Mouse (Mus musculus): ENCODE results near the gene Stk36. TPM values are rescaled to one million over a fixed set of nuclear protein-coding genes. Genes with fewer than 3 reads are reported as not detected.
A peak's percentile ranks its signal among the peaks of the same experiment; 100 is the strongest.

Stk36 gene
- polyA plus RNA-seq, 1 experiment from 2014 or later, result 0.26 TPM

GRCm38 (mm10) chr1:74662253-74662865 lies 61.1 kb downstream of the Stk36 start:
- Histone ChIP-seq H3K9ac (ENCODE audit: low read depth, low read length) (peak overlapping the region; percentile 86), H3K9me3 (replicated peaks; ENCODE audit: control insufficient read depth, low read length) (no peaks in the 10 kb centered on the region), H3K36me3 (ENCODE audit: control insufficient read depth, insufficient read depth) (no peaks in the 10 kb centered on the region), H3K27me3 (ENCODE audit: control insufficient read depth, insufficient read depth, low read depth, low read length) (no peaks in the 10 kb centered on the region), H3K4me1 (ENCODE audit: control insufficient read depth, low read depth, low read length) (peaks cover 15% of the 10 kb centered on the region), H3K27ac (ENCODE audit: low read length) (peak overlapping the region; percentile 70), H3K4me2 (ENCODE audit: low read depth, low read length) (peak overlapping the region; percentile 75), H3K4me3 (ENCODE audit: low read depth, low read length) (peak overlapping the region; percentile 92)
- no peak for ATAC-seq (ENCODE audit: low read depth)
- WGBS (ENCODE audit: insufficient replicate concordance), result 1% methylated on average over 13 of the region's 13 CpGs

DNA sequence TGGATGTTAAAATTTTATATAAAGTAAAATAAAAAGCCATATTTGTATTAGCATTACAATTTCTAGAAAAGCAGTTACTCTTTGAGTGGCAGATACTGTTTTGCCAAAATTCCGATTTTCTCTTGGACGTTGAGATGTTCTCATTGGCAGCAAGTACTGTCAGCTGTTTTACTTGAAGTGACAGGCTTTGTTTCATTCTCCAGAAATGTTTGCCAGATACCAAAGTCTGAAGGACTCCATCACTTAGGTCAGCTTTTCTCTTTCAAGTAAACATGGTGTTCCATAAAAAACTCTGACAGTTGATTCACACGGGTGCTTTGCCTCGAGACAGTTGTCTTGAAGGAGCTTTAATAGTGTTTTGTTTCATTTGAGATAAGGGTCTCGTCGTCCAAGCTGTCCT lies 63.9 kb downstream of the Stk36 start:
- Histone ChIP-seq H3K4me2 (ENCODE audit: low read depth, low read length) (no peak overlapping the region), H3K4me3 (ENCODE audit: low read depth, low read length) (no peak overlapping the region), H3K27ac (ENCODE audit: low read length) (no peak overlapping the region), H3K9ac (ENCODE audit: low read depth, low read length) (no peak overlapping the region), H3K36me3 (ENCODE audit: control insufficient read depth, insufficient read depth) (no peaks in the 10 kb centered on the region), H3K9me3 (replicated peaks; ENCODE audit: control insufficient read depth, low read length) (no peaks in the 10 kb centered on the region), H3K27me3 (ENCODE audit: control insufficient read depth, insufficient read depth, low read depth, low read length) (no peaks in the 10 kb centered on the region), H3K4me1 (ENCODE audit: control insufficient read depth, low read depth, low read length) (peaks cover 15% of the 10 kb centered on the region)
- no peak for ATAC-seq (ENCODE audit: low read depth)
- WGBS (ENCODE audit: insufficient replicate concordance), result 51% methylated on average over 6 of the region's 6 CpGs

- no peak for ATAC-seq (ENCODE audit: low read depth)
- H3K4me3 ChIP-seq (ENCODE audit: low read depth, low read length), result no peak overlapping the region
- H3K4me1 ChIP-seq (ENCODE audit: control insufficient read depth, low read depth, low read length), result peaks cover 7% of the 10 kb centered on the region
- 60% methylated on average over 3 of the region's 3 CpGs for WGBS (ENCODE audit: insufficient replicate concordance)
- no peak overlapping the region for H3K27ac ChIP-seq (ENCODE audit: low read length)
- H3K36me3 ChIP-seq (ENCODE audit: control insufficient read depth, insufficient read depth), result no peaks in the 10 kb centered on the region
- H3K4me2 ChIP-seq (ENCODE audit: low read depth, low read length), result no peak overlapping the region
- no peak overlapping the region for H3K9ac ChIP-seq (ENCODE audit: low read depth, low read length)
- no peaks in the 10 kb centered on the region for H3K27me3 ChIP-seq (ENCODE audit: control insufficient read depth, insufficient read depth, low read depth, low read length)
- H3K9me3 ChIP-seq (replicated peaks; ENCODE audit: control insufficient read depth, low read length), result no peaks in the 10 kb centered on the region
These were observed 67.1 kb downstream of the Stk36 start for GRCm38 (mm10) chr1:74668371-74668770.

- no peak for ATAC-seq (ENCODE audit: low read depth)
- Histone ChIP-seq H3K9ac (ENCODE audit: low read depth, low read length) (no peak overlapping the region), H3K9me3 (replicated peaks; ENCODE audit: control insufficient read depth, low read length) (no peaks in the 10 kb centered on the region), H3K4me1 (ENCODE audit: control insufficient read depth, low read depth, low read length) (no peaks in the 10 kb centered on the region; the same call in 1 of the 2 replicates), H3K36me3 (ENCODE audit: control insufficient read depth, insufficient read depth) (no peaks in the 10 kb centered on the region), H3K27me3 (ENCODE audit: control insufficient read depth, insufficient read depth, low read depth, low read length) (no peaks in the 10 kb centered on the region), H3K27ac (ENCODE audit: low read length) (no peak overlapping the region), H3K4me3 (ENCODE audit: low read depth, low read length) (no peak overlapping the region), H3K4me2 (ENCODE audit: low read depth, low read length) (no peak overlapping the region)
- 56% methylated on average over 7 of the region's 7 CpGs for WGBS (ENCODE audit: insufficient replicate concordance)
These were observed 71.5 kb downstream of the Stk36 start for GRCm38 (mm10) chr1:74672731-74673130.

DNA sequence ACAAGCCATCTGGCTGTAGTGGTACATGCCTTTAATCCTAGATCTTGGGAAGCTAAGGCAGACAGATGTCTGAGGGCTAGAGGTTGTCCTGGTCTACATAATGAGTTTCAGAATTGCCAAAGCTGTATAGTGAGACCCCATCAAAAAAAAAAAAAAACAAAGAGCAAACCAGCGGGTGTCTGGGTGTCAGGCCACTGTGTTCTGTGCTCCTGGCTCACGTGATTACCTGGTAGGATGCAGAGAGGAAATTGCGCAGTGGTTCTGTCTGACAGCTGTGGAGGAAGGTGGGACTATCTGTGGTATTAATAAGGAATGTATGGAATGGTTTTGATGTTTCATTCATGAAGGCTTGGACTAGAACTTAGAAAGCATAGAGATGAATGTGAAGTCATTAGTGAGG lies 75.6 kb downstream of the Stk36 start:
- Histone ChIP-seq H3K36me3 (ENCODE audit: control insufficient read depth, insufficient read depth) (peaks cover 11% of the 10 kb centered on the region), H3K9me3 (replicated peaks; ENCODE audit: control insufficient read depth, low read length) (no peaks in the 10 kb centered on the region), H3K4me1 (ENCODE audit: control insufficient read depth, low read depth, low read length) (no peaks in the 10 kb centered on the region; the same call in 1 of the 2 replicates), H3K27me3 (ENCODE audit: control insufficient read depth, insufficient read depth, low read depth, low read length) (no peaks in the 10 kb centered on the region), H3K4me2 (ENCODE audit: low read depth, low read length) (no peak overlapping the region), H3K27ac (ENCODE audit: low read length) (no peak overlapping the region), H3K4me3 (ENCODE audit: low read depth, low read length) (no peak overlapping the region), H3K9ac (ENCODE audit: low read depth, low read length) (no peak overlapping the region)
- no peak for ATAC-seq (ENCODE audit: low read depth)
- 85% methylated on average over 3 of the region's 3 CpGs for WGBS (ENCODE audit: insufficient replicate concordance)

DNA sequence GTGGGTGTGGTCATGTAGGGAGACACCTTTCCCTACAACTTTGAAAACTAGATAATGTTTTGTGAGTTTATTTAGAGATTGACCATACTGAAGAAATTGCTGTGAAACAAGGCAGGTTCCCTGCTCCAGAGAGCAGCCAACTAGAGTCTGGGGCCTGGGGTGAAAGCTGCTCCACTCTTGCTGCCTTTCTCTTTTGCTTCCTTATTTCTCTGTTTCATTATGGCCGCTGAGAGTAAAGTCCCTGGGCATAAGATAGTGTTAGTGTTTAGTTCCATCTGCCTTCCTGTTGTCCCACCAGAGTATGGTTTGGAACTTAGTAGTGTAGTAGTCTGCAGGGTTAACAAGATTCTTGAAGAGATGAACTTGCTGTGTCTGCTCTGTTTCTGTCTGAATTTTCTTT lies 76.6 kb downstream of the Stk36 start:
- 56% methylated on average over 1 of the region's 1 CpGs for WGBS (ENCODE audit: insufficient replicate concordance)

More for the DNA sequence above, 76.6 kb downstream of the Stk36 start:
- no peak overlapping the region for H3K4me2 ChIP-seq (ENCODE audit: low read depth, low read length)
- no peaks in the 10 kb centered on the region for H3K27me3 ChIP-seq (ENCODE audit: control insufficient read depth, insufficient read depth, low read depth, low read length)
- H3K4me1 ChIP-seq (ENCODE audit: control insufficient read depth, low read depth, low read length), result no peaks in the 10 kb centered on the region; the same call in 1 of the 2 replicates
- no peak for ATAC-seq (ENCODE audit: low read depth)
- H3K36me3 ChIP-seq (ENCODE audit: control insufficient read depth, insufficient read depth), result peaks cover 11% of the 10 kb centered on the region
- H3K4me3 ChIP-seq (ENCODE audit: low read depth, low read length), result no peak overlapping the region
- H3K9me3 ChIP-seq (replicated peaks; ENCODE audit: control insufficient read depth, low read length), result no peaks in the 10 kb centered on the region
- no peak overlapping the region for H3K27ac ChIP-seq (ENCODE audit: low read length)
- no peak overlapping the region for H3K9ac ChIP-seq (ENCODE audit: low read depth, low read length)

Small RNA genes lying within 50 kb of the gene (microRNA-seq; reads per million reads assigned to microRNA genes)
- gene Gm25035, result not detected

Other genes starting within 250 kb of the Stk36 start
- gene Catip, start 239.3 kb upstream of the Stk36 start, polyA plus RNA-seq (2015; fragmentation: Nextera tagmentation; extraction: Ambion mirVana), result 0.05 and 0.08 TPM in 2 replicates
- gene Slc11a1, start 226.2 kb upstream of the Stk36 start, polyA plus RNA-seq (2015; fragmentation: Nextera tagmentation; extraction: Ambion mirVana), result 17.4 and 17.9 TPM in 2 replicates
- gene Ctdsp1, start 209.9 kb upstream of the Stk36 start, polyA plus RNA-seq (2015; fragmentation: Nextera tagmentation; extraction: Ambion mirVana), result 45.9 and 48.6 TPM in 2 replicates
- gene Vil1, start 192.1 kb upstream of the Stk36 start, polyA plus RNA-seq (2015; fragmentation: Nextera tagmentation; extraction: Ambion mirVana), result 0.69 and 1.6 TPM in 2 replicates
- 27.2 and 28.9 TPM in 2 replicates for gene Cnot9, start 95.4 kb upstream of the Stk36 start, polyA plus RNA-seq (2015; fragmentation: Nextera tagmentation; extraction: Ambion mirVana)
- gene Plcd4, start 58.6 kb upstream of the Stk36 start, polyA plus RNA-seq (2015; fragmentation: Nextera tagmentation; extraction: Ambion mirVana), result 0.04 and 0.40 TPM in 2 replicates
- 11.5 and 12.1 TPM in 2 replicates for gene Usp37, start 57.2 kb upstream of the Stk36 start, polyA plus RNA-seq (2015; fragmentation: Nextera tagmentation; extraction: Ambion mirVana)
- 1.7 and 2.0 TPM in 2 replicates for gene Zfp142, start 13.2 kb upstream of the Stk36 start, polyA plus RNA-seq (2015; fragmentation: Nextera tagmentation; extraction: Ambion mirVana)
- gene Bcs1l, start 13.2 kb upstream of the Stk36 start, polyA plus RNA-seq (2015; fragmentation: Nextera tagmentation; extraction: Ambion mirVana), result 8.4 and 8.5 TPM in 2 replicates
- gene Rnf25, start within 50 bp of the Stk36 start, polyA plus RNA-seq (2015; fragmentation: Nextera tagmentation; extraction: Ambion mirVana), result 11.2 and 11.9 TPM in 2 replicates
- gene Ttll4, start 60.3 kb downstream of the Stk36 start, polyA plus RNA-seq (2015; fragmentation: Nextera tagmentation; extraction: Ambion mirVana), result 4.3 and 4.6 TPM in 2 replicates
- gene Cyp27a1, start 112.1 kb downstream of the Stk36 start, polyA plus RNA-seq (2015; fragmentation: Nextera tagmentation; extraction: Ambion mirVana), result 7.5 and 8.9 TPM in 2 replicates
- 0.19 and 0.25 TPM in 2 replicates for gene Prkag3, start 147.8 kb downstream of the Stk36 start, polyA plus RNA-seq (2015; fragmentation: Nextera tagmentation; extraction: Ambion mirVana)
- 0.06 and 0.11 TPM in 2 replicates for gene Wnt6, start 170.4 kb downstream of the Stk36 start, polyA plus RNA-seq (2015; fragmentation: Nextera tagmentation; extraction: Ambion mirVana)
- not detected in 2 replicates for gene Wnt10a, start 190.1 kb downstream of the Stk36 start, polyA plus RNA-seq (2015; fragmentation: Nextera tagmentation; extraction: Ambion mirVana)

Data from liver, embryonic 16.5 days (tissue).